Mouse (Mus musculus) adrenal gland, adult (tissue): ENCODE data around the gene Alox12e.
A peak's percentile ranks its signal among the peaks of the same experiment; 100 is the strongest.

ENCODE experiments used
- DNase-seq, 2 experiments: peaks; one replicate each; pipeline ENCODE4 v3.0.0; 2022 to 2023; ENCODE audit warnings: low spot score in 1 of 2; ENCODE audit not compliant: inconsistent age in 2 of 2

Alox12e gene

GRCm38 (mm10) chr11:70288102-70288501 lies 34.3 kb downstream of the Alox12e start:
- DNase-seq = no peak

GRCm38 (mm10) chr11:70285686-70286085 lies 36.7 kb downstream of the Alox12e start:
- no peak for DNase-seq

- no peak for DNase-seq
Measured at GRCm38 (mm10) chr11:70284757-70285156, 37.7 kb downstream of the Alox12e start.

- DNase-seq = no peak
Measured at GRCm38 (mm10) chr11:70283666-70284065, 38.8 kb downstream of the Alox12e start.

GRCm38 (mm10) chr11:70280441-70280840 lies 42.0 kb downstream of the Alox12e start:
- DNase-seq = peak in 1 of 2 experiments; percentile 29

GRCm38 (mm10) chr11:70278961-70279360 lies 43.5 kb downstream of the Alox12e start:
- DNase-seq = no peak

GRCm38 (mm10) chr11:70271641-70272040 lies 50.8 kb downstream of the Alox12e start:
- DNase-seq = no peak

- DNase-seq = no peak
Measured at GRCm38 (mm10) chr11:70266405-70266804, 56.0 kb downstream of the Alox12e start.

GRCm38 (mm10) chr11:70265819-70266218 lies 56.6 kb downstream of the Alox12e start:
- no peak for DNase-seq
